Mouse (Mus musculus): ENCODE measurements around the gene Nkg7.

GRCm38 (mm10) chr7:43448246-43448645, 11.4 kb downstream of the Nkg7 start:
- TF ChIP-seq CTCF (IDR thresholded peaks at IDR 0.05; ENCODE audit: low read depth) (no peak), EP300 (optimal IDR thresholded peaks at IDR 0.05) (no peak)
